Mouse (Mus musculus) hindbrain, embryonic 11.5 days (tissue): Measurements from ENCODE around the gene Gm42517. TPM values are rescaled to one million over a fixed set of nuclear protein-coding genes. Genes with fewer than 3 reads are reported as not detected.

ENCODE experiments used
- ATAC-seq: fragments of 200-750 bp; cut with Nextera tagmentation; 2 replicates; pipeline ENCODE4 v1.8.0; 2017; ENCODE audit warnings: mild to moderate bottlenecking, moderate TSS enrichment, moderate library complexity; ENCODE audit not compliant: low FRiP score
- DNase-seq: peaks from one replicate; pipeline ENCODE4 v3.0.0-alpha.2; 2015; ENCODE audit warnings: low spot score
- H3K27ac ChIP-seq: fragments of 300-500 bp; sonication (generic); 2 replicates; pipeline ENCODE4 v1.5.1; 2014; ENCODE audit warnings: mild to moderate bottlenecking, low read depth, low read length
- H3K27me3 ChIP-seq: fragments of 300-500 bp; sonication (generic); 2 replicates; pipeline ENCODE4 v1.6.1; 2014; ENCODE audit warnings: mild to moderate bottlenecking, low read length, moderate library complexity, mixed read lengths; ENCODE audit not compliant: control insufficient read depth, insufficient read depth
- H3K36me3 ChIP-seq: fragments of 300-500 bp; sonication (generic); 2 replicates; pipeline ENCODE4 v1.6.1; 2014; ENCODE audit warnings: mild to moderate bottlenecking, low read length, moderate library complexity, mixed read lengths; ENCODE audit not compliant: control insufficient read depth, insufficient read depth
- H3K4me1 ChIP-seq: fragments of 300-500 bp; sonication (generic); replicated peaks from 2 replicates; pipeline ENCODE4 v1.6.1; 2014; ENCODE audit warnings: low read length, mixed read lengths; ENCODE audit not compliant: control insufficient read depth, insufficient read depth
- H3K4me2 ChIP-seq: fragments of 300-500 bp; sonication (generic); replicated peaks from 2 replicates; pipeline ENCODE4 v1.6.1; 2014; ENCODE audit warnings: mild to moderate bottlenecking, low read depth, low read length
- H3K4me3 ChIP-seq: fragments of 300-500 bp; sonication (generic); 2 replicates; pipeline ENCODE4 v1.5.1; 2014; ENCODE audit warnings: low read depth, low read length
- H3K9ac ChIP-seq: fragments of 300-500 bp; sonication (generic); 2 replicates; pipeline ENCODE4 v1.6.1; 2014; ENCODE audit warnings: low read depth, low read length
- H3K9me3 ChIP-seq: fragments of 300-500 bp; sonication (generic); 2 replicates; pipeline ENCODE4 v1.6.1; 2016; ENCODE audit warnings: low read length; ENCODE audit not compliant: control insufficient read depth
- WGBS: fragments of 180-500 bp; shearing (Covaris S2); extraction: QIAGEN DNeasy Blood & Tissue Kit; methylation state at CpG from one replicate; pipeline ENCODE4 v1.1.7; 2014; 5-methylcytosine and 5-hydroxymethylcytosine counted together
- polyA plus RNA-seq: library from polyadenylated mRNA; unstranded; fragments of >200 nt; fragmentation: Nextera tagmentation; extraction: Ambion mirVana; gene quantifications from 2 replicates; pipeline ENCODE4 v1.2.1, GENCODE M21; 2014

Gene Gm42517
- polyA plus RNA-seq: 0.13 and 0.15 TPM in 2 replicates

DNA sequence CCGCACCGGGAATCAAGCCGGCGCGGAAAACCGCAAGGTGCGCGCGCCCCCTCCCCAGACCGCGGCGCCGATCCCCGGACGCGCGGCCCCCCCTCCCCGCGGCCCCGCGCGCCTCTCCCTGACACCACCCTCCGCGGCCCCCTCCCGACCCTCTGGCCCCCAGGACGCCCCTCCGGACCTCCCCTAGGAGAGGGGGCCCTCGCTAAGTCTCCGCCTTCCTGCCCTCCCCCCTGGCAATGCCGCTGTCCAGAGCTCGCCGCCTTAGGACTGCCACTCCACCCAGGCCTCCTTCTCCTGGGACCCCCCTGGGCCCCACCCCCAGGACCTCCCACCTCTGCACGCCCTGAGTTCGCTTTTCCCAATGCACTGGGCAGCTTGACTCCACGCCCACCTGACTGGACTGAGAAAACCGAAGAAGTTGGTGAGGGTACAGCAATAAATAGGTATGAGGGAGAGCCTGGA lies at the start of gene Gm42517:
Gm42517 (minus strand) TSS at position 52 of the 462 bp plus-strand sequence.
- peaks cover 74% of the 10 kb centered on the region for H3K27me3 ChIP-seq
- no peak within 1 kb of the TSS for H3K27ac ChIP-seq
- H3K4me3 ChIP-seq: peak within 1 kb of the TSS; percentile 54
- DNase-seq (no peak), ATAC-seq (peak; percentile 50; the same call in 1 of the 2 replicates)
- WGBS: 0% methylated on average over 24 of the region's 36 CpGs
- H3K9ac ChIP-seq: peak within 1 kb of the TSS; percentile 44; the same call in 1 of the 2 replicates
- H3K36me3 ChIP-seq: no peaks in the 10 kb centered on the region
- H3K4me1 ChIP-seq: peaks cover 18% of the 10 kb centered on the region
- no peaks in the 10 kb centered on the region for H3K9me3 ChIP-seq
- peak within 1 kb of the TSS; percentile 94 for H3K4me2 ChIP-seq

DNA sequence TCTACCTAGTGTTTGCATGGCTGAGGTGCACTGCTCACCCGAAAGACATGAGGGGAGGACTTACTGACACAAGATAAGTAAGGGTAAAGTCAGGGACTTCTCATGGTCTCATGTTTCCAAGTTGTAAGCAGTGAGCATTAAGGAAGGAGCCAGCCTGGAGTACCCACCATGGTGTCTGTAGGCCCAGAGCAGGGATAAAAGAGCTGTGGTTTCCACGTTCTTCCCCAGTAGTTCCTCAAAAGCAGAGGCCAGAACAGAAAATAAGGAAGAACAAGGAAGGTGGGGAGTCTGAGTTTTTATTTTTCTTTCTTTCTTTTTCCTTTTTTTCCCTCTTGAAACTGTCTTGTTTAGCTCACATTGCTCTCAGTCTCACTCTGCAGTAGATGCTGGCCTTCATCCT lies 47.0 kb upstream of the Gm42517 start:
- WGBS: 81% methylated on average over 2 of the region's 2 CpGs
- no peak for ATAC-seq

DNA sequence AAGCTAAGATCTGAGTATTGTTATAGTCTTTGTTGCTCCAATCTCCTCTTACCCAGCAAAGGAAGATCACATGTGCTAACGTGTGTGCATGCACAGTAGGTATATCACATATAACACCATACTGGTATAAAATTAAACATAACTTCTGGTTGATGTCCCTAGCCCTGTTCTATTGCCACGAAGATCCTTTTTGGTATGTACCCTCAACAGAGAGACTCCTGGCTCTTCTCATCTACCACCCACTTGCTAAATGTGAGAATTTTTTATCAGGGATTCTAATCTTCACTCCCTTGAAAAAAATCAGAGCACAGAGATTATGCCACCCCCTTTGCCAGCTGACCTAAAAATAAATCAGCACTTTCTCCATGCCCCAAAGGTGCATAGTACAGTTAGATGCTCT lies 39.3 kb upstream of the Gm42517 start:
- ATAC-seq (no peak), DNase-seq (no peak)
- H3K9me3 ChIP-seq: no peaks in the 10 kb centered on the region
- no peak overlapping the region for H3K4me3 ChIP-seq
- H3K4me2 ChIP-seq: no peak overlapping the region
- 82% methylated on average over 2 of the region's 2 CpGs for WGBS
- no peaks in the 10 kb centered on the region for H3K36me3 ChIP-seq
- H3K9ac ChIP-seq: no peak overlapping the region
- H3K27ac ChIP-seq: no peak overlapping the region
- no peaks in the 10 kb centered on the region for H3K27me3 ChIP-seq
- H3K4me1 ChIP-seq: no peaks in the 10 kb centered on the region

More for the DNA sequence above, 47.0 kb upstream of the Gm42517 start:
- no peak for DNase-seq
- Histone ChIP-seq H3K4me1 (no peaks in the 10 kb centered on the region), H3K4me3 (no peak overlapping the region), H3K27ac (no peak overlapping the region), H3K9me3 (no peaks in the 10 kb centered on the region), H3K27me3 (no peaks in the 10 kb centered on the region), H3K9ac (no peak overlapping the region), H3K4me2 (no peak overlapping the region), H3K36me3 (no peaks in the 10 kb centered on the region)

DNA sequence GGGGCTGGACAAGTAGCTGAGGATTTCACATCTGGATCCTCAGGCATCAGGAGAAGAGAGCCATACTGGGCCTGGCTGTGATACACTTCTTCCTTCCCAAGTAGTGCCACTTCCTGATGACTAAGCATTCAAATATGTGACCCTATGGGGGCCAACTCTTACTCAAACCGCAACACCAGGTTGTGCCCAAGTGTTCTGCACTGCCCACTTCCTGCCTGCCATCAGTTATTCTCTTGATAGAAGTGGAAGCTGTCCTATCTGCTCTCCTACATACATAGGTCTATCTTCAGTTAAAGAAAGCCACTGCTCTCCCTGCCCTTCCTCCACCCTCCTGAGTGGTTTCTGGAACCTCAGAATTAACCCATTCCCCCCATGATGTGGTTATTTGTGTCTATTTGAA lies 37.7 kb upstream of the Gm42517 start:
- Histone ChIP-seq H3K9ac (no peak overlapping the region), H3K27me3 (no peaks in the 10 kb centered on the region), H3K27ac (no peak overlapping the region), H3K4me1 (no peaks in the 10 kb centered on the region), H3K4me3 (no peak overlapping the region), H3K9me3 (no peaks in the 10 kb centered on the region), H3K36me3 (no peaks in the 10 kb centered on the region), H3K4me2 (no peak overlapping the region)
- WGBS: 86% methylated on average over 1 of the region's 1 CpGs
- DNase-seq (no peak), ATAC-seq (no peak)

DNA sequence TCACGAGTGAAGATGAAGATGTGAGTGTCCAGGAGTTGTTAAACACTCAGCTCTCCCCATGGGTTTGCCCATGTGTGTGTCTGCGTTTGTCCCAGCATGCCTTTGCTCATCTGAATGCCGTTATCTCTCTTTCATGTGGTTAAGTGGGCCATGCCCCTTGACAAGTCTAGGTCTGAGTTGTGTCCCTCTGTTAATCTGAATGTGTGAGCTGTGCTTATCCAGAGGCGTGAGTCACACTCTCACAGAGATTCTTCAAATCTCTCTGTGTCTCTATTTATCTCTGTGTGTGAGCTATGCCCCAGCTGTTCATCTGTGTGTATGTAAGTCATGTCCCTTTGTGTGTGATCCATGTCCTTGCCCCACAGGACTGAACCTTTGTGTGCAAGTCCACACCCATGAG lies 35.7 kb upstream of the Gm42517 start:
- 80% methylated on average over 4 of the region's 4 CpGs for WGBS

DNA sequence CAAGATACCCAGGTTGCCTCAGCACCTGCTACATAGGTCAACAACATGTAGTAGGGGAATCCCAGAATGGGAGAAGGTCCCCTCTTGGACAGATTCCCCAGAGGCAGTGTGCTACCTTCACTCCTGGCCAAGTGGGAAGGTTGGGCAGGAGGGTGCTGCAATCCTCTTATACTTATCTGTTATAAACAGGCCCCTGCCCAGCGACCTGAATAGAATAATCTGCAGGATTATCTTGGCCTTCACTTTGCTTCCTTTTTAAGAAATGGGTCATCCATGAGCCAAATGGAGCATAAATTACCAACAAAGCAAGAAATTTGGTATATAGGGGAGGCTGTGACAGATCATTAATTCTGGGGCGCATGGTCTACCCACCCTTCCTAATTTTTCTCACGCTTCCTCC lies 22.0 kb upstream of the Gm42517 start:
- WGBS: 81% methylated on average over 3 of the region's 3 CpGs
- H3K4me2 ChIP-seq: no peak overlapping the region
- H3K9ac ChIP-seq: no peak overlapping the region

More for the DNA sequence above, 35.7 kb upstream of the Gm42517 start:
- DNase-seq (no peak), ATAC-seq (no peak)
- Histone ChIP-seq H3K9ac (no peak overlapping the region), H3K27me3 (no peaks in the 10 kb centered on the region), H3K4me3 (no peak overlapping the region), H3K36me3 (no peaks in the 10 kb centered on the region), H3K9me3 (no peaks in the 10 kb centered on the region), H3K4me2 (no peak overlapping the region), H3K27ac (no peak overlapping the region), H3K4me1 (no peaks in the 10 kb centered on the region)

DNA sequence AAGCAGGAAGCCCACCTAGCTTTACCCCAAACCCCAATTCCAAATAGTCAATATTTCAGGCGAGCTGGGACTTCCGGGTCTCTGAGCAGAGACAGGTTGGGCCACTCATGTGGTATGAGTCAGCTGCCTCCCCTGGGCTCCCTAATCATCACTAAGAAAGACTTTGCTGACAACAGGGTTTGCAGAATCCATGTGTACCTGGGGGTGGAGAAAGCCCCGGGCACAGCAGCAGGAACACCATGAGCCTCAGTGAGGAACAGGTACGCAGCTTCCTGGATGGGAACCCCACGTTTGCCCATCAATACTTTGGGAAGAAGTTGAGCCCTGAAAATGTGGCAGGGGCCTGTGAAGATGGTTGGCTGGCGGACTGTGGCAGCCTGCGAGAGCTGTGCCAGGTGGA lies 20.5 kb upstream of the Gm42517 start, which contains the start of gene Pde6b:
Pde6b (plus strand) TSS at position 191 of the 400 bp plus-strand sequence.
- no peaks in the 10 kb centered on the region for H3K9me3 ChIP-seq
- 77% methylated on average over 7 of the region's 7 CpGs for WGBS
- H3K36me3 ChIP-seq: no peaks in the 10 kb centered on the region

More for the DNA sequence above, 22.0 kb upstream of the Gm42517 start:
- Histone ChIP-seq H3K9me3 (no peaks in the 10 kb centered on the region), H3K27ac (no peak overlapping the region), H3K4me3 (no peak overlapping the region), H3K4me1 (no peaks in the 10 kb centered on the region), H3K27me3 (no peaks in the 10 kb centered on the region), H3K36me3 (no peaks in the 10 kb centered on the region)
- ATAC-seq (no peak), DNase-seq (no peak)

DNA sequence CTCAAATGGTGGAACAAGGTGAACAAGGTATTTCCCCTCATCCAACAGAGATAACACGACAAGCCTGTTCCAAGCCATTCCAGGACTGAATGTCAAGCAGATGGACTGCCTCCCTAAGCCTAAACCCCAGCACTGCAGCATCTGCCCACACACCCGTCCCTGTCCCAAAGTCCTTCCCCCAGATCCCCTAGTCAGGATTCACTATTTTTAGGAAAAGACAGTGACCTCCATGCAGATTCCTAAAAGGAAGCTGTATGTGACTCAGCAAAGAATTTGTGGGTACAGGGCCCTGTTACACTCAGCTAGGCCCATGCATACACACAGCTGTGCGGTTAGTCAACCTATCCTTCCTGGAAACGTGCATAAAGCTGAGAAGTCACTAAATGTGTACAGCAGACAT lies 18.7 kb upstream of the Gm42517 start:
- Histone ChIP-seq H3K27ac (no peak overlapping the region), H3K9ac (no peak overlapping the region), H3K4me2 (no peak overlapping the region), H3K27me3 (no peaks in the 10 kb centered on the region), H3K9me3 (no peaks in the 10 kb centered on the region), H3K4me1 (no peaks in the 10 kb centered on the region), H3K4me3 (no peak overlapping the region), H3K36me3 (no peaks in the 10 kb centered on the region)
- DNase-seq (no peak), ATAC-seq (no peak)
- 76% methylated on average over 4 of the region's 4 CpGs for WGBS

More for the DNA sequence above, 20.5 kb upstream of the Gm42517 start, which contains the start of gene Pde6b:
- H3K27me3 ChIP-seq: no peaks in the 10 kb centered on the region
- no peak within 1 kb of the TSS for H3K9ac ChIP-seq
- no peak within 1 kb of the TSS for H3K4me3 ChIP-seq
- ATAC-seq (no peak), DNase-seq (no peak)
- H3K4me1 ChIP-seq: no peaks in the 10 kb centered on the region
- H3K4me2 ChIP-seq: no peak within 1 kb of the TSS
- no peak within 1 kb of the TSS for H3K27ac ChIP-seq

DNA sequence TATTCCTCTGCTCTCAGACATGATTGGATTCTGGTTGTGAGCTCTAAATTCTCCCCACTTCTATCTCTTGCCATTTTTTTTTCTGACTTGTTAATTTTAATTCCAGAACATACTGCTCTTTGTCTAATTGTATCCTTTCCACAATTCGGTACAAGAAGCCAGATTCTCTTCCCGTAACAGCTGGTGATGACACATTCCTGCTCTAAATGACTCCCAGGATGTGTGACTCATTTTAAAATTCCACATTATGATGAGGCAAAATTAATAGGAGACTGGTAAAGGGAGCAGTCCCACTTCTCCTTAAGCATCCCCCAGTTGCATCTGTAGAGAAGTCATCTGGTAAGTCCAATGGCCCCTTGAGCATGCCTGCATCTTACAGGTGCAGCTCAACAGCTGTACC lies 17.9 kb upstream of the Gm42517 start:
- Histone ChIP-seq H3K9me3 (no peaks in the 10 kb centered on the region), H3K4me2 (no peak overlapping the region), H3K36me3 (no peaks in the 10 kb centered on the region), H3K27me3 (no peaks in the 10 kb centered on the region), H3K9ac (no peak overlapping the region), H3K27ac (no peak overlapping the region), H3K4me1 (no peaks in the 10 kb centered on the region), H3K4me3 (no peak overlapping the region)
- ATAC-seq: no peak
- 87% methylated on average over 2 of the region's 2 CpGs for WGBS
- no peak for DNase-seq
